Mouse (Mus musculus) hindbrain, embryonic 14.5 days (tissue): ENCODE results near the gene Anxa2. TPM values are rescaled to one million over a fixed set of nuclear protein-coding genes. Genes with fewer than 3 reads are reported as not detected.

Experiments
- ATAC-seq: fragments of 200-750 bp; cut with Nextera tagmentation; 2 replicates; pipeline ENCODE4 v1.8.0; 2017; ENCODE audit warnings: moderate number of reproducible peaks, mild to moderate bottlenecking, moderate TSS enrichment, moderate library complexity; ENCODE audit not compliant: low FRiP score
- DNase-seq: peaks from one replicate; pipeline ENCODE4 v3.0.0-alpha.2; 2015; ENCODE audit warnings: low spot score
- H3K27ac ChIP-seq: fragments of 300-500 bp; sonication (generic); 2 replicates; pipeline ENCODE4 v1.5.1; 2014; ENCODE audit warnings: mild to moderate bottlenecking, moderate library complexity
- H3K27me3 ChIP-seq: fragments of 300-500 bp; sonication (generic); 2 replicates; pipeline ENCODE4 v1.6.1; 2014; ENCODE audit warnings: mild to moderate bottlenecking, low read length, mixed read lengths; ENCODE audit not compliant: control insufficient read depth, insufficient read depth
- H3K36me3 ChIP-seq: fragments of 300-500 bp; sonication (generic); replicated peaks from 2 replicates; pipeline ENCODE4 v1.6.1; 2014; ENCODE audit not compliant: control insufficient read depth, insufficient read depth
- H3K4me1 ChIP-seq: fragments of 300-500 bp; sonication (generic); replicated peaks from 2 replicates; pipeline ENCODE4 v1.6.1; 2014; ENCODE audit warnings: antibody characterized with exemption, low read length, mixed read lengths; ENCODE audit not compliant: control insufficient read depth, insufficient read depth
- H3K4me2 ChIP-seq: fragments of 300-500 bp; sonication (generic); replicated peaks from 2 replicates; pipeline ENCODE4 v1.6.1; 2014; ENCODE audit warnings: mild to moderate bottlenecking, moderate library complexity
- H3K4me3 ChIP-seq: fragments of 300-500 bp; sonication (generic); replicated peaks from 2 replicates; pipeline ENCODE4 v1.5.1; 2014; ENCODE audit warnings: mild to moderate bottlenecking, low read length
- H3K9ac ChIP-seq: fragments of 300-500 bp; sonication (generic); 2 replicates; pipeline ENCODE4 v1.6.1; 2014
- H3K9me3 ChIP-seq: fragments of 300-500 bp; sonication (generic); 2 replicates; pipeline ENCODE4 v1.6.1; 2016; ENCODE audit warnings: low read length; ENCODE audit not compliant: control insufficient read depth
- WGBS: fragments of 180-500 bp; shearing (Covaris S2); extraction: QIAGEN DNeasy Blood & Tissue Kit; methylation state at CpG from one replicate; pipeline ENCODE4 v1.1.7; 2014; 5-methylcytosine and 5-hydroxymethylcytosine counted together
- polyA plus RNA-seq: library from polyadenylated mRNA; unstranded; fragments of >200 nt; fragmentation: Nextera tagmentation; extraction: Ambion mirVana; gene quantifications from 2 replicates; pipeline ENCODE4 v1.2.1, GENCODE M21; 2014

Anxa2 gene
- polyA plus RNA-seq, 1 experiment from 2014 or later = 158 TPM

DNA sequence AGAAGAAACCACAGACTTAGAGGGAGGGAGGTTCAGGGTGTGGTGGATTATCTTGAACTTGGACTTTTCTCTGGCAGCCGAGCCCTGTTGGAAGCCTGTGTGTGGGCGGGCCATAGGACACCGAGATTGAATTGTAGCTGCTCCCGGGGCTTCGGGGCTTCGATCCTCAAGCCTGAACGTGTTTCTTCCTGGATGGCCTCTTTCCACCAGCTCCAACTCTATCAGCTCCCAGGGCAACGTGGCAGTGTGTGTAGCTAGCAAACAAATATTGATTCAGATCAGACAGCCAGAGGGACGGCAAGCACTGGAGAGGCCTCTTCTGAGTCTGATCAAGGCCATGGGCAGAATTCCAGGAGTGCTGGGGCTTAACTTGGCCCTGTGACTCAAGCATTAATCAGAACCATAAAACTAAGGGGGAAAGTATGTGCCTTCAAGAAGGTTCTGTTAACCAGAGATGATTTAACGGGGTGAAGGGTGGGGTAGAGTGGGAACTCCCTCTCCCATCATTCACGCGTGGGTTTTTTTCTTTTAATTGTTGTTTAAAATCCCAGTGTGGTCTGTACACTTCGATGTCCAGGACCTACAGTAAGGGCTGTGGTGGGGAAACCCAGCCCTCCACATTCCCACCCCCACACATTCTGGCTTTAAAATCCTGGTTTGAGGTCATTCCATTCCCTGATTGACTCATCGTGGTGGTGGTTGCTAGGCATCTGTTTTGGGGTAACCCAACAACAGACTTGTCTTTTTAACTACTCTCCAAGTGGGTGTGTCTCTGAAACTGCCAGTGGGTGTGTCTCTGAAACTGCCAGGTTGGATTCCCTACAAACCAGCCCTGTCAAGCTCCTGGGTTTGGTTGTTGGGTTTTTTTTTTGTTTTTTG, 4.6 kb downstream of the Anxa2 start:
- Histone ChIP-seq H3K9me3 (no peaks in the 10 kb centered on the region), H3K27ac (no peak overlapping the region; the same call in 1 of the 2 replicates), H3K4me2 (peak overlapping the region; percentile 14; the same call in 1 of the 2 replicates), H3K36me3 (no peaks in the 10 kb centered on the region), H3K4me3 (no peak overlapping the region), H3K27me3 (peaks cover 21% of the 10 kb centered on the region), H3K9ac (no peak overlapping the region), H3K4me1 (0 out of 2 replicates have a peak, but pooled peaks cover 9% of the 10 kb centered on the region)
- ATAC-seq = no peak
- no peak for DNase-seq
- WGBS = 60% methylated on average over 14 of the region's 14 CpGs

DNA sequence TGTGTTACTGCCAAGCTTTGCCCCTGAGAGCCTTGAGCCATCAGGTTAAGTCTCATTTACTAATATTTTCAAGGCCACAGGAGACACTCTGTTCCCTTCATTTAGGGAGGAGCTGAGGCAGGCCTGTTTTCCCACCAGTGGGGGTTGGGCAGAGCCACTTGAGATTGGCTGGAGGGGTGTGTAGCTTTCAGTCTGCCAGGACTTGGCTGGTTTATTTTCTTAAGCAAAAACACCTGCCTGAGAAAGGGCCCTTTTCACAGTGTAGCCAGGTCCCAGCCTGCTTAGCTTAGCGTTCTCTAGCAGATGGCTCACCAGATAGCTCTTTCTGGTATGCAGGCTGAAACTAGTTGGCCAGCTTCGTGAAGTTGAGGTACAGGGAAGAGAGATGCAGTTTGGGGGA, 5.6 kb downstream of the Anxa2 start:
- Histone ChIP-seq H3K4me3 (no peak overlapping the region), H3K27ac (no peak overlapping the region), H3K9ac (no peak overlapping the region), H3K4me2 (no peak overlapping the region), H3K27me3 (peaks cover 14% of the 10 kb centered on the region), H3K36me3 (no peaks in the 10 kb centered on the region), H3K4me1 (no peaks in the 10 kb centered on the region), H3K9me3 (no peaks in the 10 kb centered on the region)
- ATAC-seq = no peak
- 74% methylated on average over 2 of the region's 2 CpGs for WGBS
- DNase-seq = no peak

DNA sequence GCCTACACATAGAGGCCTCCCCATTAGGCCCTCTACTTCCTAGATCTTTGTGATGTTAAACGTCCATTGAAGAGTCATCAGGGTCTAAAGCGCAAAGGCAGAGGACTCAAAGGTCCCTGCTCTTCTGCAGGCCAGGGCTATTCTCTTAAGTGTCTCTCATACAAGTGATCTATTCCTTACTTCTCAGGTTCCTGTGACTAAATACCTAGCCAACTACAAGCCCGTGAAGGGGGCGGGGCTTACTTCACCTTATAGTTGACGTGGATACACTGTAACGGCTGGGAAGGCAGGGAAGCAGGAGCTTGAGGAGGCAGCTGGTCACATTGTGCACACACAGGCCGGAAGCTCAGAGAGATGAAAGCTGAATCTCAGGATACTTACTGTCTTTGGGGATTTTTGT, 6.5 kb downstream of the Anxa2 start:
- Histone ChIP-seq H3K27ac (no peak overlapping the region), H3K9ac (no peak overlapping the region), H3K9me3 (no peaks in the 10 kb centered on the region), H3K36me3 (no peaks in the 10 kb centered on the region), H3K27me3 (peaks cover 6% of the 10 kb centered on the region; the same call in 1 of the 2 replicates), H3K4me3 (no peak overlapping the region), H3K4me1 (no peaks in the 10 kb centered on the region), H3K4me2 (no peak overlapping the region)
- ATAC-seq (no peak), DNase-seq (no peak)
- WGBS = 90% methylated on average over 7 of the region's 7 CpGs

DNA sequence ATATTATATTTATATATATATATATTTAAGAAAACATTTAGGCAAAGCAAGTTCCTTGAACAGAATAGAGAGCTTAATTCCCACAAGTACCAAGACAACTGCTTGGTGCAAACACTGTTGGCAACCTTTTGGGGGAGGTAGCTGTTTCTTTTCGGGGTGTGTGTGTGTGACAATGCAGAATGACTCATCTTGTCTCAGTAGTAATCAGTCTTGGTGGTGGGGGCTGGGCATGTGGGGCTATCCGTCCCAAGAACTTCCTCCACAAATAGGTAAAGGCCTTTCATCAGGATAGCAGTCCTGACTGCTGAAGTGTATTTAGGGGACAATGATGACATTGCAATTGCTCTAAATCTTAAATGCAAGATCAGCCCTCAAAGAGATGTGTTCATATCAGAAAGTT, 9.6 kb downstream of the Anxa2 start:
- Histone ChIP-seq H3K4me1 (no peaks in the 10 kb centered on the region), H3K9me3 (no peaks in the 10 kb centered on the region), H3K36me3 (no peaks in the 10 kb centered on the region), H3K27me3 (no peaks in the 10 kb centered on the region), H3K9ac (no peak overlapping the region), H3K27ac (no peak overlapping the region), H3K4me2 (no peak overlapping the region), H3K4me3 (no peak overlapping the region)
- no peak for DNase-seq
- ATAC-seq = no peak
- WGBS = 82% methylated on average over 2 of the region's 2 CpGs

DNA sequence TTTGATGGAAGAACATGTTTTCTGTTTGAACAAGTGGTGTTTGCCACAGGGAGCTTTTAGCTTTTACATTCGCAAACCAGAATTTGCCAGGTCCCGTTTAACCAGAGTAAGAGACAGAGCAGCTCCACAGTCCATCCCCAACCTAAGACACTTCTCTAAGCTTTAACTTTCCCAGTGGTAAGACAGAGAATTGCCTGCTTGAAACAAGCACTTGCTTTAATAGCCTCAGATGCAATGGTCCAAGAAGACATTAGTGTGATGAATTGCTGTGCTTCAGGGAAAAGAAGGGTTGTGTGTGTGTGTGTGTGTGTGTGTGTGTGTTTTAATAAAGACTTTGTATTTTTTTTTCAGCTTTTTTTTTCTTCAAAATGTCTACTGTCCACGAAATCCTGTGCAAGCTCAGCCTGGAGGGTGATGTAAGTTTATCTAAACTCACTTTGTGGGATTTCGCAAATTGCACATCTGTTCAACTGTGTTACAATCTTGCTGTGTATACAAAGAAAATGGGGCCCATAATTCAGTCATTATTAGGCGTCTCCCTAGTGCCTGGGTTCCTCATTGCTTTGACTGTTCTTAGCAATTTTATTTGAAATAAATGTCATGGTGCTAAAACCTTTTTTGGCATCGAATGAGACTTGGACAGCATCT, 10.8 kb downstream of the Anxa2 start:
- Histone ChIP-seq H3K27me3 (no peaks in the 10 kb centered on the region), H3K4me2 (no peak overlapping the region), H3K9me3 (no peaks in the 10 kb centered on the region), H3K36me3 (no peaks in the 10 kb centered on the region), H3K4me1 (peaks cover 6% of the 10 kb centered on the region; the same call in 1 of the 2 replicates), H3K9ac (no peak overlapping the region), H3K4me3 (no peak overlapping the region), H3K27ac (no peak overlapping the region)
- DNase-seq = no peak
- 83% methylated on average over 6 of the region's 6 CpGs for WGBS
- ATAC-seq = no peak

DNA sequence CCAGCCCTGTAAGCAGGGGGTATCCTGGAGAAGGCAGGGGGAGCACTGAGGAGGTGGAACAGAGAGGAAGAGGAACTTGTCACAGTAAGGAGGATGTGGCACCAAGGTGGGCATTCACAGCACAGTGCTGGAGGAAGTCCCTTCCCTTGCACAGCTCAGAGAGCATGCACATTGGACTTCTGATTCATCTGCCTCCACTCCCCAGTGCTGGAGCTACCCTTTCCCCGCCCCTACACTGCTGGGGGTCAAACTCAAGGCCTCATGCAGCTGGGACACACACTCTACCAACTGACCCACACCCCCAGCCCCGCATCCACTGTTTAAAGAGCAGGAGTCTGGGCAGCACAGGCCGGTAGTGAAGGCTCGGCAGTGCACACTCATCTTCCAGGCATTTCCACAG, 12.7 kb downstream of the Anxa2 start:
- WGBS = 72% methylated on average over 4 of the region's 4 CpGs
- no peak overlapping the region for H3K9ac ChIP-seq
- no peaks in the 10 kb centered on the region for H3K36me3 ChIP-seq
- H3K4me1 ChIP-seq = peaks cover 14% of the 10 kb centered on the region
- no peaks in the 10 kb centered on the region for H3K27me3 ChIP-seq
- ATAC-seq = no peak
- H3K9me3 ChIP-seq = no peaks in the 10 kb centered on the region
- H3K27ac ChIP-seq = no peak overlapping the region
- no peak overlapping the region for H3K4me3 ChIP-seq
- no peak for DNase-seq
- H3K4me2 ChIP-seq = no peak overlapping the region

DNA sequence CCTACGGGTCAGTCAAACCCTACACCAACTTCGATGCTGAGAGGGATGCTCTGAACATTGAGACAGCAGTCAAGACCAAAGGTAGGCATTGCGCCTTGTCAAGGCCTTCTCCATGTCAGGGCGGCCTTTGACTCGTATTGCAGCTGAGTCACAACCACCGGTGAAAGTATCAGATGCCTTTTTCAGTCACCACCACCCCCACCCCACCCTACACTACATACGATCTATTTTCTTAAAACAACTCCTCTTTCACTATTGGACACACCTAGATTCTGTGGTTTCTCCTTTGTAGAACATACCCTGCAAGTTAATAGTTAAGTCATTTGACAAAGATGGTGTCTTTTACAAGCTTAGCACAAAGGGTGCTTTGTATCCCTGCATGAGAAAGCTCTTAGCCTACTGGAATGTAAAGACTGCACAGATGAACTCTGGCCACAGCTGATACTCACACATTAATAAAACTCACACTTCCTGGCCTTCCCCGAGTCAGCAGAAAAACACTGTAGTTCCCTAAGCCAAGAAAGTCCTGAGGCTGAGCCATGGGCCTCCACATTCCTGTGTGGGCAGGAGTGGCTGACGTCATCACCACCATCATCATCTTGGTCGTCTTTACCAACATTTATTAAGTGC, 14.0 kb downstream of the Anxa2 start:
- Histone ChIP-seq H3K27me3 (no peaks in the 10 kb centered on the region), H3K36me3 (no peaks in the 10 kb centered on the region), H3K27ac (no peak overlapping the region), H3K9ac (no peak overlapping the region), H3K9me3 (no peaks in the 10 kb centered on the region), H3K4me3 (no peak overlapping the region), H3K4me2 (no peak overlapping the region), H3K4me1 (peaks cover 15% of the 10 kb centered on the region)
- WGBS = 73% methylated on average over 10 of the region's 10 CpGs
- DNase-seq (no peak), ATAC-seq (no peak)

DNA sequence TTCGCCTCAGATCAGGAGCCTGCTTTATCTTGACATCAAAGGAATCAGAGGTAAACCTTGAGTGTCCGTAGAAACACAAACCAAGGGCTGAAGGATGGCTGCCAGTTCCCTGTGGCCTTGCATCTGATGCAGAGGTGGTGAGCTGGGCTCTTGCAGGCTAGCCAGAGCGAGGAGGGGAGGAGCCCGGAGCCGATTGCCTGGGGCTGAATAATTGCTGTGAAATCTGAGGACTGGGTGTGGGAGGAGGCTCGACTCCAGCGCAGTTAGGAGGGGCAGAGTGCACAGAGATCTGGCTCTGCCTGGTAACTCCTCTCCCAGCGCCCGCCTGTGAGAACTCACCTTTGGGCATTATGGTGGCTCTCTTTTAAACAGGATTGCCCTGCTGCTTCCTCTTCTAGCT, 15.6 kb downstream of the Anxa2 start:
- no peak for DNase-seq
- H3K27ac ChIP-seq = no peak overlapping the region
- no peak overlapping the region for H3K4me3 ChIP-seq
- H3K9me3 ChIP-seq = no peaks in the 10 kb centered on the region
- no peaks in the 10 kb centered on the region for H3K27me3 ChIP-seq
- no peaks in the 10 kb centered on the region for H3K36me3 ChIP-seq
- peaks cover 15% of the 10 kb centered on the region for H3K4me1 ChIP-seq
- H3K4me2 ChIP-seq = peak overlapping the region; percentile 25
- peak; percentile 64; the same call in 1 of the 2 replicates for ATAC-seq
- H3K9ac ChIP-seq = 0 out of 2 replicates have a peak overlapping the region, but pooled peaks have one; percentile 29
- WGBS = 10% methylated on average over 9 of the region's 9 CpGs

DNA sequence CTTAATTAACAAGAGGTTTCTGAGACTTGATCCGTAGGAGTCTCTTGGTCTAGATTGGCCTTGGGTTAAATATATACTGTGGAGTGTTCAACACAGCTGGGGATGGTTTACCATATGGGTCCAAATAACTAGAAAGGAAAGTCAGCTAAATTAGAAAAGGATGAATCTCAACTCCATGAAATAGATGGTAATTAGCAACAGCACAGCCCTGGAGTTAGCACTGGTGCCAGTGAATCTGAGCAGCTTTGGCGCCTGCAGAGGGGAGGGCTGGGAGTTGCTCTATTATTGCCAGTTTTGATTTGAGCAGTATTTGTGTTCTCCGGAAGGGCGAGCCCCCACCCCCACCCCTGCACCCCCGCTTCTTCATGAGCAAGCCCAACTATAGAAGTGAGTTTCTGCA, 16.9 kb downstream of the Anxa2 start:
- H3K27me3 ChIP-seq = no peaks in the 10 kb centered on the region
- H3K27ac ChIP-seq = no peak overlapping the region
- H3K9me3 ChIP-seq = no peaks in the 10 kb centered on the region
- H3K4me3 ChIP-seq = no peak overlapping the region
- DNase-seq (no peak), ATAC-seq (no peak)
- H3K9ac ChIP-seq = no peak overlapping the region
- peaks cover 15% of the 10 kb centered on the region for H3K4me1 ChIP-seq
- H3K36me3 ChIP-seq = no peaks in the 10 kb centered on the region
- no peak overlapping the region for H3K4me2 ChIP-seq
- 57% methylated on average over 5 of the region's 5 CpGs for WGBS
